Comparison of ENCODE assay signal across 8 mouse cellular contexts in genomic region chr7:97081959-97082218, GRCm38 (mm10). TPM values are rescaled to one million over a fixed set of nuclear protein-coding genes. Genes with fewer than 3 reads are reported as not detected.
DNase-seq lines count a peak whose midpoint lies in the region; ATAC-seq and TF ChIP-seq lines count a peak whose summit lies in the region.

No protein-coding gene starts in this region.

- no peak for DNase-seq in heart, adult 2 months
- no peak for DNase-seq in heart, adult 9 months (ENCODE audit: low spot score in 2 of 2)
- DNase-seq in forebrain, embryonic 14.5 days (ENCODE audit: low spot score), result no peak
- no peak for DNase-seq in liver, embryonic 13.5 days
- no peak for DNase-seq in right cerebral cortex, postnatal 4 days
- DNase-seq in adrenal gland, postnatal 10 days, result no peak
- DNase-seq in adrenal gland, adult 18-20 months (ENCODE audit: low spot score in 2 of 2), result no peak

- intact Hi-C loops in heart, adult 2 months (cut with DNase I), result loop anchor here (2.0 to 5.0 kb wide), 3 partner anchors 45 to 167 kb away; no protein-coding TSS in a partner anchor

- peak overlapping the region; percentile 77 for H3ac ChIP-seq in C2C12 (ENCODE audit: control insufficient read depth, insufficient read length, low read depth)

- no peak for TF ChIP-seq EP300 in heart, adult 2 months (IDR thresholded peaks at IDR 0.05; ENCODE audit: insufficient read depth, low read depth, low read length)

- peak overlapping the region; percentile 100 for H3K9ac ChIP-seq in heart, adult 2 months (ENCODE audit: low read depth, low read length)
- peak overlapping the region; percentile 93 for H3K9ac ChIP-seq in forebrain, embryonic 14.5 days (ENCODE audit: low read length)
- H3K9ac ChIP-seq in liver, embryonic 13.5 days, result peak overlapping the region; percentile 93

- H3K4me2 ChIP-seq in forebrain, embryonic 14.5 days (ENCODE audit: low read length), result peak overlapping the region; percentile 80
- peak overlapping the region; percentile 95 for H3K4me2 ChIP-seq in liver, embryonic 13.5 days

- 2% methylated on average over 36 of the region's 38 CpGs for WGBS in heart, adult 2 months
- WGBS in forebrain, embryonic 14.5 days, result 1% methylated on average over 34 of the region's 38 CpGs
- under 1% methylated on average over 37 of the region's 38 CpGs for WGBS in liver, embryonic 13.5 days (ENCODE audit: insufficient replicate concordance)

- no peak for TF ChIP-seq POLR2A in heart, adult 2 months (IDR thresholded peaks at IDR 0.05; ENCODE audit: insufficient read depth, low read depth, low read length)

- H3K27ac ChIP-seq in heart, adult 2 months, result peak overlapping the region; percentile 97
- H3K27ac ChIP-seq in forebrain, embryonic 14.5 days (ENCODE audit: low read depth, low read length), result peak overlapping the region; percentile 77
- H3K27ac ChIP-seq in liver, embryonic 13.5 days, result peak overlapping the region; percentile 86

- no peaks in the 10 kb centered on the region for H3K9me3 ChIP-seq in forebrain, embryonic 14.5 days (replicated peaks; ENCODE audit: control insufficient read depth, low read length)
- H3K9me3 ChIP-seq in liver, embryonic 13.5 days (replicated peaks), result no peaks in the 10 kb centered on the region

- H3K79me2 ChIP-seq in heart, adult 2 months (replicated peaks; ENCODE audit: control insufficient read depth, insufficient read depth, low read length), result peaks cover 2% of the 10 kb centered on the region; the same call in 1 of the 2 replicates
- H3K79me2 ChIP-seq in C2C12 (ENCODE audit: control insufficient read depth, insufficient read depth), result no peaks in the 10 kb centered on the region

- TF ChIP-seq CTCF in heart, adult 2 months (IDR thresholded peaks at IDR 0.05), result no peak
- TF ChIP-seq CTCF in C2C12 (IDR thresholded peaks at IDR 0.05; ENCODE audit: control insufficient read depth, insufficient read depth, insufficient read length), result no peak

- H3K27me3 ChIP-seq in heart, adult 2 months (ENCODE audit: control insufficient read depth, insufficient read depth, low read length), result no peaks in the 10 kb centered on the region
- no peaks in the 10 kb centered on the region for H3K27me3 ChIP-seq in C2C12 (ENCODE audit: control insufficient read depth, insufficient read depth, insufficient read length)
- no peaks in the 10 kb centered on the region for H3K27me3 ChIP-seq in forebrain, embryonic 14.5 days (replicated peaks; ENCODE audit: control insufficient read depth, insufficient read depth, low read length)
- no peaks in the 10 kb centered on the region for H3K27me3 ChIP-seq in liver, embryonic 13.5 days

- H3K4me1 ChIP-seq in heart, adult 2 months (ENCODE audit: control insufficient read depth, insufficient read depth, low read length), result peaks cover 13% of the 10 kb centered on the region
- H3K4me1 ChIP-seq in forebrain, embryonic 14.5 days (ENCODE audit: control insufficient read depth, insufficient read depth, low read length), result peaks cover 8% of the 10 kb centered on the region
- peaks cover 51% of the 10 kb centered on the region for H3K4me1 ChIP-seq in liver, embryonic 13.5 days (replicated peaks)

- H3K36me3 ChIP-seq in heart, adult 2 months (ENCODE audit: control insufficient read depth, insufficient read depth, low read length), result peaks cover 6% of the 10 kb centered on the region
- H3K36me3 ChIP-seq in C2C12 (ENCODE audit: control insufficient read depth, insufficient read depth), result no peaks in the 10 kb centered on the region
- H3K36me3 ChIP-seq in forebrain, embryonic 14.5 days (ENCODE audit: control insufficient read depth, insufficient read depth, low read length), result no peaks in the 10 kb centered on the region
- H3K36me3 ChIP-seq in liver, embryonic 13.5 days, result no peaks in the 10 kb centered on the region

- peak overlapping the region; percentile 82 for H3K4me3 ChIP-seq in heart, adult 2 months
- H3K4me3 ChIP-seq in C2C12 (ENCODE audit: insufficient read depth, poor library complexity, severe bottlenecking), result peak overlapping the region; percentile 49
- H3K4me3 ChIP-seq in forebrain, embryonic 14.5 days (ENCODE audit: low read depth, low read length), result peak overlapping the region; percentile 98
- H3K4me3 ChIP-seq in liver, embryonic 13.5 days (replicated peaks), result peak overlapping the region; percentile 92

- ATAC-seq in forebrain, embryonic 14.5 days, result no peak
- no peak; the same call in 1 of the 2 replicates for ATAC-seq in liver, embryonic 13.5 days (ENCODE audit: low read depth)

- H3K79me3 ChIP-seq in C2C12 (ENCODE audit: low read depth), result no peaks in the 10 kb centered on the region

TF ChIP-seq in C2C12, 6 proteins besides CTCF, POLR2A, EP300 and RAD21:
- TF ChIP-seq MAX (IDR thresholded peaks at IDR 0.05), result no peak
- TF ChIP-seq USF1 (IDR thresholded peaks at IDR 0.05; ENCODE audit: low read depth), result no peak
- no peak for TF ChIP-seq CEBPB (IDR thresholded peaks at IDR 0.05; ENCODE audit: low read depth)
- TF ChIP-seq MYOG (IDR thresholded peaks at IDR 0.05; ENCODE audit: control insufficient read depth, extremely low read depth, insufficient read length), result no peak
- no peak for TF ChIP-seq MYOD1 (IDR thresholded peaks at IDR 0.05; ENCODE audit: control insufficient read depth, insufficient read length, low read depth)
- TF ChIP-seq FOSL1 (IDR thresholded peaks at IDR 0.05; ENCODE audit: insufficient read depth, low read length, poor library complexity, severe bottlenecking), result no peak
TF ChIP-seq in C2C12: peak in this region for 0.

RNA-seq across cellular contexts. Expression of gene Gab2, which starts 0.5 kb away (rescaled TPM):
- 10 to 100 TPM; 16.4 to 17.6 TPM for total RNA-seq in heart, adult 2 months (2021)
- 15.9 and 20.8 TPM in 2 replicates for polyA plus RNA-seq in heart, adult 2 months (2012; rRNA removed)
- 1.8 TPM for polyA plus RNA-seq in C2C12 (2012; fragmentation: generic; extraction: Trizol)
- polyA plus RNA-seq in forebrain, embryonic 14.5 days (2014; fragmentation: Nextera tagmentation; extraction: Ambion mirVana), result 10.1 and 13.1 TPM in 2 replicates
- polyA plus RNA-seq in liver, embryonic 13.5 days (2015; fragmentation: Nextera tagmentation; extraction: Ambion mirVana), result 2.1 and 2.7 TPM in 2 replicates
- 10 to 100 TPM; 18.1 to 20.9 TPM for total RNA-seq in adrenal gland, postnatal 10 days (2021)
- total RNA-seq in adrenal gland, adult 18-20 months (2021), result 10 to 100 TPM; 17.5 to 18.1 TPM
